Mouse (Mus musculus) hindbrain, embryonic 14.5 days (tissue): Measurements from ENCODE around the gene Dgkg. TPM values are rescaled to one million over a fixed set of nuclear protein-coding genes. Genes with fewer than 3 reads are reported as not detected.

ENCODE experiments used
- ATAC-seq: fragments of 200-750 bp; cut with Nextera tagmentation; 2 replicates; pipeline ENCODE4 v1.8.0; 2017; ENCODE audit warnings: moderate number of reproducible peaks, mild to moderate bottlenecking, moderate TSS enrichment, moderate library complexity; ENCODE audit not compliant: low FRiP score
- DNase-seq: peaks from one replicate; pipeline ENCODE4 v3.0.0-alpha.2; 2015; ENCODE audit warnings: low spot score
- H3K27ac ChIP-seq: fragments of 300-500 bp; sonication (generic); 2 replicates; pipeline ENCODE4 v1.5.1; 2014; ENCODE audit warnings: mild to moderate bottlenecking, moderate library complexity
- H3K27me3 ChIP-seq: fragments of 300-500 bp; sonication (generic); 2 replicates; pipeline ENCODE4 v1.6.1; 2014; ENCODE audit warnings: mild to moderate bottlenecking, low read length, mixed read lengths; ENCODE audit not compliant: control insufficient read depth, insufficient read depth
- H3K36me3 ChIP-seq: fragments of 300-500 bp; sonication (generic); replicated peaks from 2 replicates; pipeline ENCODE4 v1.6.1; 2014; ENCODE audit not compliant: control insufficient read depth, insufficient read depth
- H3K4me1 ChIP-seq: fragments of 300-500 bp; sonication (generic); replicated peaks from 2 replicates; pipeline ENCODE4 v1.6.1; 2014; ENCODE audit warnings: antibody characterized with exemption, low read length, mixed read lengths; ENCODE audit not compliant: control insufficient read depth, insufficient read depth
- H3K4me2 ChIP-seq: fragments of 300-500 bp; sonication (generic); replicated peaks from 2 replicates; pipeline ENCODE4 v1.6.1; 2014; ENCODE audit warnings: mild to moderate bottlenecking, moderate library complexity
- H3K4me3 ChIP-seq: fragments of 300-500 bp; sonication (generic); replicated peaks from 2 replicates; pipeline ENCODE4 v1.5.1; 2014; ENCODE audit warnings: mild to moderate bottlenecking, low read length
- H3K9ac ChIP-seq: fragments of 300-500 bp; sonication (generic); 2 replicates; pipeline ENCODE4 v1.6.1; 2014
- H3K9me3 ChIP-seq: fragments of 300-500 bp; sonication (generic); 2 replicates; pipeline ENCODE4 v1.6.1; 2016; ENCODE audit warnings: low read length; ENCODE audit not compliant: control insufficient read depth
- WGBS: fragments of 180-500 bp; shearing (Covaris S2); extraction: QIAGEN DNeasy Blood & Tissue Kit; methylation state at CpG from one replicate; pipeline ENCODE4 v1.1.7; 2014; 5-methylcytosine and 5-hydroxymethylcytosine counted together
- polyA plus RNA-seq: library from polyadenylated mRNA; unstranded; fragments of >200 nt; fragmentation: Nextera tagmentation; extraction: Ambion mirVana; gene quantifications from 2 replicates; pipeline ENCODE4 v1.2.1, GENCODE M21; 2014

Gene Dgkg
- polyA plus RNA-seq, 1 experiment from 2014 or later = 2.8 TPM

DNA sequence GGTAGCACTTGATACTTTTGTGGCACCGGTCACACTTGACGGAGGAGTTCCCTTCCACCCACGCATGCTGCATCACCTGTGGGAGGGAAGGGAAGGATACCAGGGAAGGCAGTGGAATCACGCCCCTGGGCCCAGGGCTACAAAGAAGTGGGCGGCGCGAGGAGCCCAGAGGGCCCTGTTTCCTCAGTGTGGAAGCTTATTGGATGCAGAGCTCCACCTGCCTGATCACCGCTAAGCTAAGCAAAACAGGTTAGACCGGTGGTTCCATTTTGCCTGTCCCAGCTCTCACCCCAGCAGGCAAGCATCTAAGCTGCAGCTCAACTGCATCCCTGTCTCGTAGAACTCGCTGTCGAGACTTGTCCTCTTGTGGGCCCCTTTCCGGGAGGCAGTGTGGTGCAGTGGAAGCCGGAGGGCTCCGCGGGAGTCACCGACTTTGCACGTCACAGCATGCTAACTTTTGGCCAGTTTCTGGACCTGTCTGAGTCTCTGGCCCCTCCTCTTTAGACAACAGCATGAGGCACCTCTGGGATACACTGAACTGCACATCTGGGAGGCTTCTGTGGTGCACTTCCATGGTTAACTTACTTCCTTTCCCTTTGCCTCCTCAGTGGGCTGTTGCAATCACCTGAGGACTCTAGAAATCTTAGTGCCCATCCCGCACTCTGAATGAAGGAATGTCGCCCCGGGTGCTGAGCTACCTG is 84.2 kb downstream of the Dgkg start:
- Histone ChIP-seq H3K27ac (no peak overlapping the region), H3K36me3 (no peaks in the 10 kb centered on the region), H3K4me3 (no peak overlapping the region), H3K9ac (no peak overlapping the region), H3K9me3 (no peaks in the 10 kb centered on the region), H3K4me1 (no peaks in the 10 kb centered on the region), H3K4me2 (no peak overlapping the region), H3K27me3 (no peaks in the 10 kb centered on the region)
- DNase-seq (no peak), ATAC-seq (no peak)
- WGBS = 43% methylated on average over 21 of the region's 21 CpGs

DNA sequence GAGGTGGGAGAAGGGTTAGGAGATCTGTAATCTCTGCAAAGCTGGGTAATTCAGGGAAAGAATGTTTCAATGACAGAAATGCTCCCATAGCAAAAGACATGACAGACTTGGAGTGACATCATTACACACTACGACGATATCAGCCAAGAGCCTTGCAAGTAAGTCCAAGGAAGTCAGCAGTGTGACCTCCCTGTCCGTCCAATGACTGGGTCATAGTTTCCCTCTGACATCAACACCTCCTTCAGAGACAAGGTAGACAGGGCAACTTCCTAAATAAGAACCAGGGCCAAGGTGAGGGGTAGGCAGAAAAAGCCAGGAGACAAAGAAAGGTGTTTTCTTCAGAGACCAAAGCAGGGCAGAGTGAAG is 92.1 kb downstream of the Dgkg start:
- WGBS = 78% methylated on average over 3 of the region's 3 CpGs
- H3K9ac ChIP-seq = no peak overlapping the region
- H3K9me3 ChIP-seq = no peaks in the 10 kb centered on the region
- no peak for DNase-seq
- H3K27ac ChIP-seq = no peak overlapping the region
- no peak overlapping the region for H3K4me2 ChIP-seq
- no peak overlapping the region for H3K4me3 ChIP-seq
- no peaks in the 10 kb centered on the region for H3K36me3 ChIP-seq
- no peaks in the 10 kb centered on the region for H3K27me3 ChIP-seq
- no peak for ATAC-seq
- H3K4me1 ChIP-seq = no peaks in the 10 kb centered on the region

DNA sequence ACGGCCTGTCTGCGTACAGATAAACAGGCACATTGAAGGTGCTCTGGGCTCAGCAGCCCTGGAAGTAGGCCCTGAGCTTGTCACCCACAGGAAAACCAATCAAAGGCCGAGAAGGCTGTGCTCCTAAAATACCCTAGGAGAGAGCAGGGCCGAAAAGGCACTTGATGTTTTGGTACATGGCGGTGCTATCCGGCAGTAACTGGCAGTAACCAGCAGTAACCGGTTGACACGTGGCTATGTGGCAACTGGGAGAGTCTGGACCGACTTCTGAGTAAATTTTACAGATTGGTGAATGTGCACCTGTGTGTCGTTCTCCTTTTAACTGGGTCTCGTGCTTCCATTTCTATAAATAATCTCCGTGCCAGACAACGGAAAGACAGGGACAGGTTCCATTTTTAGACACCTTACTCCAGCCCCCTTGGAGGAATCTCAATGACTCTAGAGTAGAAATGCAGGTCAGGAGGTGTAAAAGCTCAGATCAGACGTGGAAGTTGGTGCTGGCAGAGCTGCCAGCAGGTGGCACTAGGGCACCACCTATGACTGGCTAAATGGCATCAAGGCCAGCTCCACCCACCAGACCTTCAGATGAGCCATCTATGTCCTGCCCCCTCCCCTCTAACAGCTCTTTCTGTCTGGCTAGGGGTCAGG is 92.6 kb downstream of the Dgkg start:
- Histone ChIP-seq H3K9ac (no peak overlapping the region), H3K4me2 (no peak overlapping the region), H3K27me3 (no peaks in the 10 kb centered on the region), H3K4me3 (no peak overlapping the region), H3K36me3 (no peaks in the 10 kb centered on the region), H3K4me1 (no peaks in the 10 kb centered on the region), H3K9me3 (no peaks in the 10 kb centered on the region), H3K27ac (no peak overlapping the region)
- DNase-seq = peak; percentile 82
- ATAC-seq = peak; percentile 70; the same call in 1 of the 2 replicates
- 66% methylated on average over 14 of the region's 14 CpGs for WGBS

DNA sequence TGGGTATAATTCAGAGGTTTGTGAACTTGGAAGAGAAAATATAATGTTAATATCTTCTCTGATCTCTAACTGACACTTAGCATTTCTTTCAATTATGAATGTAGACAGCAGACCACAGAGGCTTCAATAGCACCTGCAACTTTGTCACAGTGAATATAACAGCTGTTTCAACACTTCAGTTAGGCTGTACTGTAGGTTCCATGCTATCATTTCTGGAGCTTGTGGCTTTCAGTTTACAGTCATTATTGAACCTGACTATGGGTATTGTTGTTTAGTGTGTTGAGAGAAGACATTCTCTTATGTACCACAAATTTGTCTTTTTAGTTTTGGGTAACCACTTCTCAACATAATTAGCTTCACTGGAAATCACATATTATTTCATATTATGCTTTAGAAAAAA is 93.4 kb downstream of the Dgkg start:
- H3K27ac ChIP-seq = no peak overlapping the region
- no peaks in the 10 kb centered on the region for H3K36me3 ChIP-seq
- H3K9ac ChIP-seq = no peak overlapping the region
- H3K4me3 ChIP-seq = no peak overlapping the region
- H3K9me3 ChIP-seq = no peaks in the 10 kb centered on the region
- H3K4me2 ChIP-seq = no peak overlapping the region
- no peaks in the 10 kb centered on the region for H3K27me3 ChIP-seq
- ATAC-seq (no peak), DNase-seq (no peak)
- H3K4me1 ChIP-seq = no peaks in the 10 kb centered on the region

DNA sequence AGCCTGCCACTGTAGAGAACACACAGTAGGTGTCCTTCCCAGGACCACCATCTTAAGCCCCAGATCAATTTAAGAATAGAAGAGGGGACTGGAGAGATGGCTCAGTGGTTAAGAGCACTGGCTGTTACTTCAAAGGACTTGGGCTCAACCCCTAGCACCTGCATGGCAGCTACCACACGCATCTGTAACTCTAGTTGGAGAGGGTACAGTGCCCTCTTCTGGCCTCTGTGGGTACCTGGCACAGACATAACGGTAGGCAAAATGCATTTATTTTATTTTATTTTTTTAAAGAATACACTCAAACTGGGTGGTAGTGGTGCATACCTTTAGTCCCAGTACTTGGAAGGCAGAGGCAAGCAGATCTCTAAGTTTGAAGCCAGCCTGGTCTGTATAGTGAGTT is 102.0 kb downstream of the Dgkg start:
- Histone ChIP-seq H3K4me2 (no peak overlapping the region), H3K9me3 (no peaks in the 10 kb centered on the region), H3K4me3 (no peak overlapping the region), H3K36me3 (no peaks in the 10 kb centered on the region), H3K4me1 (no peaks in the 10 kb centered on the region), H3K27me3 (no peaks in the 10 kb centered on the region), H3K27ac (no peak overlapping the region), H3K9ac (no peak overlapping the region)
- ATAC-seq (no peak), DNase-seq (no peak)
- 25% methylated on average over 2 of the region's 2 CpGs for WGBS

DNA sequence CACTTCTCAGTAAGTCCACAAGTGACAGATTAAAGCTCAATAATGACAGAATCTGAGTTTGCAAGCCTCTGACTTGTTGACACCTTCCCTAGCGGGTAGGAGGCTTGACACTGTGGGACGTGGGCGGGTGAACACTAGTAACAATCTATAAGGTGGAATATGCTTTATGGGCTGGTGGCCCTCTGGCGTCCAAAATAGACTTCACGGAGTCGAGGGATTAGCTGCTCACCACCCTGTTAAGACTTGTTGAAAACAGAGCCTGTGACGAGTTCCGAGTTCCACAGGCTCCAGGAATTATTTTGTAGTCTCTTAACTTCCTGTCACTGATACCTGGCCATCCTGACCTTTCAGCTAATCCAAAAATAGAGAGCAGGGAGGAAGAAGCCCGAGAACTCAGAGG is 104.7 kb downstream of the Dgkg start:
- Histone ChIP-seq H3K27ac (no peak overlapping the region), H3K36me3 (no peaks in the 10 kb centered on the region), H3K4me3 (no peak overlapping the region), H3K9me3 (no peaks in the 10 kb centered on the region), H3K4me1 (peaks cover 5% of the 10 kb centered on the region; the same call in 1 of the 2 replicates), H3K4me2 (no peak overlapping the region), H3K9ac (no peak overlapping the region), H3K27me3 (no peaks in the 10 kb centered on the region)
- ATAC-seq (no peak), DNase-seq (no peak)
- 82% methylated on average over 9 of the region's 9 CpGs for WGBS

DNA sequence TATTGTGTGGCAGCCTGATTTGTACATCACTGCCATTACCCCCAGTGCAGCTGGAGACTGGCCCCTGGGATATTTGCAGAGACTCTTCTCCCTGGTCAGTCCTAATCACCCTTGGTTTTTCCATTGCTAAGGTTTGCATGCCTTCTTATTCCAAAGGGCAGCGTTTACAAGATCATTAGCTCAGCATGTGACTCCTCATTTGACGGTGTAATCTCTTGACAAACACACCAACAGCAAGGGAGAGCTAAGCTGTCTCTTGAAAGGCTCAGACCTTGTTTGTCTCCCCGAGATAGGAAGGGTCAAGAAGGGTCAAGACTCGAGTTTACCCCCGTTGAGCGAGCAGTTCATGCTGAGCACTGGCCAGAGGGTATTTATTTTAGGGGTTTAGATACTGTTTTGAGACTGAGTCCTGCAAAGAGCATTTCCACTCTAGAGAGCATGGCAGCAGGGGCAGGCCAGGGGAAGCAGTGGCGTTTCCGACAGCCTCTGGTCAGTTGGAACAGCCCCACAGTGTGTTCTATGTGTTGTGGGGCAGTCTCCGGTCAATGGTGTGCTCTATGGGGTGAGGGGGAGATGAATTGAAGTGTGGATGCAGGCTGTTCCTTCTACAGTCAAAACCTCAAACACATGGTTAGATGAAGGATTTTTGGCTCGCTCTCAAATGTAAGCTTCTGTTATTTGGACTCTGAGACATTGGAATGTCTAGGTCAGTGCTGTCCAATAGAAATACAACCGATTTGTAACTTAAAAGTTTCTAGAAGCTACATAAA is 105.6 kb downstream of the Dgkg start:
- Histone ChIP-seq H3K36me3 (no peaks in the 10 kb centered on the region), H3K4me1 (peaks cover 5% of the 10 kb centered on the region; the same call in 1 of the 2 replicates), H3K9ac (no peak overlapping the region), H3K4me3 (no peak overlapping the region), H3K27ac (no peak overlapping the region), H3K4me2 (no peak overlapping the region), H3K27me3 (no peaks in the 10 kb centered on the region), H3K9me3 (no peaks in the 10 kb centered on the region)
- ATAC-seq (no peak), DNase-seq (no peak)
- 27% methylated on average over 11 of the region's 11 CpGs for WGBS

DNA sequence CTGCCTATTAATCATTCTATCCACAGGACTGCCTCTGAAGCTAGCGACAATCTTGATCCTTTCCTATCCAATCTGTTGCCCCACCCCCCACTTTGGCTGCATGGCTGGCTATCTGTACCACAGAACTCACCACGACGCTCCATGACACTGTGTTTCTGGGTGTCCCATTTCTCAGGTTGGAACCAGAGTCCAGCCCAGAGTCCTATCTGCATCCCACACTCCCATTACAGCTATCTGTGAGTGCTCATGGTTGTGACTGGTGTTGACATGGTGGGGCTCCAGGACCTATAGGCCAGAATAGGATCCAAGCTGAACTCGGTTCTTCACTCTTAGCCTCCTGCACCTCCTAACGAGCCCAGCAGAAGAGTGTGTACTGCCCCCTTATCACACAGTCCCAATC is 107.7 kb downstream of the Dgkg start:
- Histone ChIP-seq H3K4me2 (no peak overlapping the region), H3K9ac (no peak overlapping the region), H3K27ac (no peak overlapping the region), H3K9me3 (no peaks in the 10 kb centered on the region), H3K36me3 (no peaks in the 10 kb centered on the region), H3K27me3 (no peaks in the 10 kb centered on the region), H3K4me1 (peaks cover 15% of the 10 kb centered on the region), H3K4me3 (no peak overlapping the region)
- ATAC-seq (no peak), DNase-seq (no peak)
- WGBS = 81% methylated on average over 5 of the region's 5 CpGs
